Mouse (Mus musculus) thymus, adult 2 months (tissue): ENCODE measurements around the gene Lekr1.

Experiments used
- CTCF ChIP-seq: fragments of 200-500 bp; IDR thresholded peaks from 2 replicates; pipeline ENCODE4 v1.5.1; 2012; ENCODE audit warnings: mild to moderate bottlenecking, control low read depth, low read length, moderate library complexity, borderline replicate concordance; ENCODE audit not compliant: control insufficient read depth, poor library complexity, insufficient read depth; ENCODE audit errors: extremely low read depth
- POLR2A ChIP-seq: fragments of 200-500 bp; IDR thresholded peaks from 2 replicates; pipeline ENCODE4 v1.6.1; 2012; ENCODE audit warnings: mild to moderate bottlenecking, low read length, control low read depth, moderate library complexity; ENCODE audit not compliant: control insufficient read depth, poor library complexity, insufficient read depth; ENCODE audit errors: extremely low read depth

- TF ChIP-seq POLR2A = no peak
- TF ChIP-seq CTCF = no peak
Measured at GRCm38 (mm10) chr3:65790076-65790685, 124.2 kb downstream of the Lekr1 start.
